Mouse (Mus musculus) thymus, postnatal 0 days (tissue): ENCODE results near the gene Ankrd11. TPM values are rescaled to one million over a fixed set of nuclear protein-coding genes. Genes with fewer than 3 reads are reported as not detected.

Experiments used
- DNase-seq: peaks from one replicate; pipeline ENCODE4 v3.0.0-alpha.2; 2015; ENCODE audit warnings: low spot score
- polyA plus RNA-seq: library from polyadenylated mRNA; unstranded; fragments of >200 nt; fragmentation: Nextera tagmentation; extraction: Ambion mirVana; gene quantifications from 2 replicates; pipeline ENCODE4 v1.2.1, GENCODE M21; 2015

Gene Ankrd11
- polyA plus RNA-seq, 1 experiment from 2014 or later = 78.6 TPM

DNA sequence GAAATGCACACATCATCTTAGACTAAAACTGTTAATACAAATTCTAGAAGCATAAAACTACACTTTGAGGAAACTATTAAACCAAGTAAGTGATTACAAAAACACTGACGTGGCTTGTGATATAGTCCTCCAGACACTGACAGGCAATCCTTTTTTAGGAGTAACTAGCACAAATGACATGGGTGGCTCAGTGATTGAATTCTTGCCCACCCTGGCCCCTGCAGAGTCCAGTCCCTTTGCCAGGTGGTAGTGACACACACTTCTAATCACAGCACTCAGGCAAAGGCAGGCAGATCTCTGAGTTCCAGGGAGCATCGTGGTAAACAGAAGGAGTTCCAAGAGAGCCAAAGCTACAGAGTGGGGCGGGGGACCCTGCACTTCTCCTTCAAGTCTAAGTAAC lies 36.7 kb downstream of the Ankrd11 start:
- no peak for DNase-seq

DNA sequence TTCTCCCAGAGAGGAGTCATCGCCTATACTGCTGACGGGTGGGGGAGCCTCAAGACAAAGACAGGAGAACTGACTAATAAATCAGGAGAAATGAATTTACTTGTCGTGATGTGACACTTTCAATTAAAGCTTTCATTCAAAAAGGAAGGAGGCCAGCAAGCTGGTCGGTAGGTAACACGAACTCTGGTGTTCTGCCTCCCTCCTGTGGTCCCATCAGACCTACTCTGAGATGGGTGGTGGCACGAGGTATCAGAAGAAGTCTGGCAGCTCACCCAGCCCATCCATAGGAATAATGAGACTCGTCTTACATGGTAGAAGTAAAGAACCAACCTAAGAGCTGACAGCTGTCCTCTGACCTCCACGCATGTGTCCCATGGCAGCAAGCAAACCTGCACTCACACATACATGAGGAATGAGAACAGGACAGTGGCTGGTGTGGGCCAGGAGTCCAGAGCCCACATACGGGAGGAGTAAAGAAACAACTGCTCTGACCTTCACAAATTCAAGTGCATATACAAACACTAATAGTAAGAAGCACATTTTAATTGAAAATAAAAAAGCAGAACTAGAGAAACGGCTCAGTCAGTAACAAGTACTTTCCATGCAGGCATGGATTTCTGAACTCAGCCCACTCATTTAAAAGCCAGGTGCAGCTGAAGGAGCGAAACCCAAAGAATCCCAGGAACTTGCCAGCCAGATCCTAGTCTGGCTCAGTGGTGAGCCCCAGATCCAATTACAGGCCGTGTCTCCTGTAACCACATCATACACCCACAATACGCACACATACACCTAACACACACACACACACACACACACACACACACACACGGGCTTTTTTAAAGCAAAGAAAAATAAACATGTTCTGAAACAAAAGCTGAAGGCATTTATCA lies 37.8 kb downstream of the Ankrd11 start:
- no peak for DNase-seq

GRCm38 (mm10) chr8:123000311-123000710 lies 41.8 kb downstream of the Ankrd11 start:
- DNase-seq = peak; percentile 65

DNA sequence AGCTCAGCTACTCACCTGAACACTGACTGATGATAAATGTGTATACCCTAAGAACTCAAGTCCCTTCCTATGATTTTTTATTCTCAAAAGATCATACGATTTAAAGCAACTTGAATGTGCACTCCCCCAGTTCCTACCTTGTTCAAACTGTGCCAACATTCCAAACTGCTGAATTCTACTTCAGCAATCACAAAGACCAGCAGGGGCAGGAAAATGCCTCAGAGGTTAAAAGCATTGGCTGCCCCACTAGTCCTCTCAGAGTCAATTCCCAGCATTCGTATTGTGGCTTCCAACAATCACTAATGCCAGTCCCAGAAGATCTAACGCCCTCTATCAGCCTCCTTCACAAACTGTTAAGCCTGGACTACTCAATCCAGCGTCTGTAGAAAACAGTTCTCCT lies 44.1 kb downstream of the Ankrd11 start:
- DNase-seq = no peak

DNA sequence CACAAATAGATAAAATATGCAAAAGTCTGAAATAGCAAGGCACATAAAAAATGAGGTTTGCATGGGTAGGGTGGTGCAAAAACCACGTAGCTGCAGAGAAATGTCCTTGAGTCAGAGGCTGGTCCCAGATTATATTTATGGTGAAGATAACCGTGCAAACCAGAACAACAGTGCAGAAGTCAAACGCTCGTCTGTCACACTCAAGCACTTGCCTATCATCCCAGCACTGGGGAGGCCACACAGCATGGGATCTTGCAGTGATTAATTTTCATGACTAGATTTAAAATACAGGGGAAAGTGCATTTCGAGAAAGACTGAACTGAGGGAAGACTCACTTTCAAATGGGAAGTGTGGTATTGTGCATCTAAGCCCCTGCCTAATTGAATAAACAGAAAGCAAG lies 48.3 kb downstream of the Ankrd11 start:
- no peak for DNase-seq

DNA sequence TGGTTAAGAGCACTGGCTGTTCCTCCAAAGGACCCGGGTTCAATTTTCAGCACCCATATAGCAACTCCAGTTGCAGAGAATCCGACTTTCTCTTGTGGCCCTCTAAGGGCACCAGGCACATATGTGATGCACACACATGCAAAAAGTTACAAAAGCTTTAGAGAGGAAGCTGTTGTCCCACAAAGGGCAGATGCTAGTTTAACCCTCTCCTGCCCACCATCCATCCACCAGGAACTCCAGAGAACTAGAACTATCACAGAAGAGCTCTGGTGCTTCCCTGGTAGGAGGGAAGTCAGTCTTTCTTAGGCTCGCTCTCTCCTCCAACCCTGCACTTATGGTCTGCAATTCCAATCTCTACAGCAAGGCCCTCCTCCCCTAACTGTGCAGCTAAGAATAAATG lies 49.0 kb downstream of the Ankrd11 start:
- DNase-seq = peak; percentile 58

DNA sequence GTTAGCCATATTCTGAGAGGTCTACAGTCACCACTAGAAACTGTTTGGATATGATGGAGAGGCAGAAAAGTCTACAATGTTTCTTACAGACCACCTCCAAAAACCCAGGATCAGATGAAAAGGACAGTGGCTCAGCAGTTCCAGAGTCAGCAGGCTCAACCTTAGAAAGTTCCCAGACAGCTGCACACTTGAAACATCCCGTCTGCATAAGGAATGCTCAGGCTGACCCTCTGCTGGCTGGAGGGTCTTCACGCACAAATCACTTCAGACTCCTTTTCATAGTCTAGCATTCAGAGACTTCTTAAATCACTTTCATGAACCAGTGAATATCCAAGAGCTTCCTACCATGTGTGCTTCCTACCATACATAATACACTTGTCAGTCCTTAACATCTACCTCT lies 49.8 kb downstream of the Ankrd11 start:
- no peak for DNase-seq

DNA sequence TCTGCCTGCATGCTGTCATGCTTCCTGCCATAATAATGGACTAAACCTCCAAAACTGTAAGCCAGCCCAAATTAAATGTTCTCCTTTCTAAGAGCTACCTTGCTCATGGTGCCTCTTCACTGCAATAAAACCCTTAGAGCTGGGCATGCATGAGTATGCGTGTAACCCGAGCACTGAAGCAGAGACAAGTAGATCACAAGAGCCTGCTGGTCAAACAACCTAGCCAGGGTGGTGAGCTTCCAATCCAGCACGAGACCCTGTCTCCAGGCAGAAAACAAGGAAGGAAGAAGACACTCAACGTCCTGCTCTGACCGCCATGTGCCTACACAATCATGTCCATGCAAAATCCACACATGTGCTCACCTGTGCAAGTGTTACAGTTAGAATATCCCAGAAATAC lies 50.7 kb downstream of the Ankrd11 start:
- DNase-seq = no peak

GRCm38 (mm10) chr8:122989976-122990375 lies 52.1 kb downstream of the Ankrd11 start:
- peak; percentile 64 for DNase-seq

- no peak for DNase-seq
Measured at GRCm38 (mm10) chr8:122988955-122989354, 53.1 kb downstream of the Ankrd11 start.

GRCm38 (mm10) chr8:122987255-122987654 lies 54.8 kb downstream of the Ankrd11 start:
- DNase-seq = no peak

GRCm38 (mm10) chr8:122986501-122987184 lies 55.4 kb downstream of the Ankrd11 start:
- DNase-seq = peak; percentile 54

DNA sequence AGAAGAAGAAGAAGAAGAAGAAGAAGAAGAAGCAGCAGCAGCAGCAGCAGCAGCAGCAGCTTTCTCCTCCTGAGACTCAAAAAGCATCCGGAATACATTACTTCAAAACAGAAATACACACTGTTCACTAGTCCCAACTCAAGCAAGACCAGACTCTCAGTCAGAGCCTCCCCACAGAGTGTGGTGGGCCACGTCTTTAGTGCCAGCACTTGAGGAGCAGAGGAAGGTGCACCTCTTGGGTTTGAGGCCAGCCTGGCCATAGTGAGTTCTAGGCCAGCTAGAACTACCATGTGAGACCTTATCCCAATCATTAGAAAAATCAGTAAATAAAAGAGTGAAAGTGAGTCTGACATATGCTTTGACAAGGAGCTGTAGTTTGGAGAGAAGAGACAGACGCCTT lies 57.9 kb downstream of the Ankrd11 start:
- DNase-seq = no peak

DNA sequence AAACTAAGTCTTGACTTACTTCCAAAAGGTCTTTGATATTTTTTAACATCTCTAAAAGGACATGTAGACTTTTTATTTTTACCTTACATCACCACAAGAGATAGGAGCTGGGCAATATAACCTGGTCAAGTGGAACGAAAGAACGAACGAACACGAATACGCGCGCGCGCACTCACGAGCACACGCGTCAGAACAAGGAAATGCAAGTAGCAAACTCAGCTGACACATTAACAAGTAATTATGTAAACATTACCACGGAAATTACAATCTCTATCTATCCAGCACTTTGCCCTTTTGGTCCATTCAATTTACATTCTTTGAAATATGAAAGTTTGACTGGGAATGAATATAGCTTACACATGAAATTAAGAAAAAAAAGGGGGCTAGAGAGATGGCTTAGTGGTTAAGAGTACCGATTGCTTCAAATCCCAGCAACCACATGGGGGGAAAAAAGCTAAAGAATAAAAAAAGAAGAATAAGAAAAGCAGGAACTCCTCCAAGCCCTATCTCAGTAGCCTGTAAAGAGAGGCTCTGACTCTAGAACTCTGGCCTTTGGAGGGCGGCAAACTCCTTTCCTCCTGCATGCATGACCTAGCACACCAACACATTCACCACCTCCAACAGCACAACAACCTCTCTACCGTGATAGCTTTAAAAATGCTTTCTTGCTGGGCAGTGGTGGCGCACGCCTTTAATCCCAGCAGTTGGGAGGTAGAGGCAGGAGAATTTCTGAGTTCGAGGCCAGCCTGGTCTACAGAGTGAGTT lies 58.7 kb downstream of the Ankrd11 start:
- no peak for DNase-seq

DNA sequence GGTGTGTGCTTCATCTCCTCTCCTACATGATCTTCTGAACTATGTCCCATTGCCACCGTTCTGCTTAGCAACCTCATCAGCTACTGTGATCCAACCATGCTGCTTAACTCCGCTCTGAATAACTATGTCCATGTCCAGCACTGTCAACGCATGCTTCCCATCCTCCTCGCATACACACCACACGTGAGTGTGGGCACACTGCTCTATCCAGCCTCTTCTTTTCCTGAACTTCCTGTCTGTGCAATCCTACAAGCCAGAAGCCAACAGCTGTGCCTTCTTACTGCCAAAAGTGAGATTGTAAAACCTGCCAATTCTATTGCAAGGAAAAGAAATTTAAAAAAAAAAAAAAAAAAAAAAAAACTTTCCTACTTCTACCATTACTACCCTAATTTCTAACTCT lies 60.4 kb downstream of the Ankrd11 start:
- no peak for DNase-seq

- peak; percentile 30 for DNase-seq
Measured at GRCm38 (mm10) chr8:122979865-122980509, 62.1 kb downstream of the Ankrd11 start.

GRCm38 (mm10) chr8:122979424-122979823 lies 62.7 kb downstream of the Ankrd11 start:
- no peak for DNase-seq

GRCm38 (mm10) chr8:122976046-122976445 lies 66.0 kb downstream of the Ankrd11 start:
- DNase-seq = no peak

DNA sequence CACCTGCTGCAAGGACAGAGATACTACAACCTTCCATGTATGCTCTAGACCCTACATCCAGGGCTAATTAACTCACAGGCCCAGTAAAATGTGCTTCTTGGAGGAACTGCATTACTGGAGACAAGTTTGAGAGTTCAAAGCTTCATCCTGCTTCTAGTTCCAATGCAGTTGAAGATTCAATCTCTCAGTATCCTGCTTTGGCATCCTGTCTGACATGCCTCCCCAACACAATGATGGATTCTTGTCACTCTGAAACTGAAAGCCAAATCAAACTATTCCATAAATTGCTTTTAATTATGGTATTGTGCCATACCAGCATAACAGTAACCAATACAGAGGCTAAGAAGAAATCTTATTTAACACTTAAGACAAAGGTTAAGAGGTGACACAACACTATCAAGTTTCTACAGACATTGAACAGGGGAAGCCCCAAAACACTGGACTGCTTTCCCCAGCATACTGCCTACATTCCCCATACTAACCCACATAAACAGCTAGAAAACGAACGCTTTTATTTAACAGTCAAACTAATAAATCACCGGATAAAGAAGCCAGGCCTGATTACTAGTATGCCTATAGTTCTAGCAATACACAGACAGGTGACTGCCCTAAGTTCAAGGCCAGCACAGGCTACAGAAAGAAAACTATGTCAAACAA lies 72.0 kb downstream of the Ankrd11 start:
- no peak for DNase-seq

GRCm38 (mm10) chr8:122968145-122968544 lies 73.9 kb downstream of the Ankrd11 start:
- DNase-seq = no peak

DNA sequence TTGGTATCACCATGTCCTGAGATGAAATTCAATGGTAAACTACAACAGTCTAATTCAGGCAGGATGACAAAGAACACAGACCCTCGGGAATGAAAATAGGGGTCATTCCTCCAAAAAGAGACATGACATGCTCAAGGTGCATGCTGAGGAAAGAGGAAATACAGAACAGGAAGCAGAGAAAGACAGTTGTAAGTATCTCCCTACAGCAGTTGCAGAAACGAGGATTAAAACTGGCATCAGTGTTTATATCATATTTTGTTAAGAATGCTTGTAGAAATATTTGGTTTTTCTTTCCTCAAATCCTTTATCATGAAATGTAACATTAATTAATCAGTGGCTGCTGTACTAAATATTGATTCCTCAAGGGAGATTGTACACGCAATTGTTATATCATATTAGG lies 75.4 kb downstream of the Ankrd11 start:
- no peak for DNase-seq
